Mouse (Mus musculus): ENCODE results near the gene Gdpgp1.

GRCm38 (mm10) chr7:80257706-80258105 lies 25.0 kb downstream of the Gdpgp1 start:
- TF ChIP-seq CTCF (IDR thresholded peaks at IDR 0.05; ENCODE audit: low read depth, low read length) = no peak
- no peak for TF ChIP-seq GATA1 (IDR thresholded peaks at IDR 0.05; ENCODE audit: borderline replicate concordance, low read length)
- TF ChIP-seq TAL1 (conservative IDR thresholded peaks at IDR 0.05; ENCODE audit: low read depth, low read length) = no peak
- no peak for TF ChIP-seq POLR2AphosphoS5 (IDR thresholded peaks at IDR 0.05; ENCODE audit: insufficient replicate concordance, low read depth, low read length)
- no peak for TF ChIP-seq GATA2 (IDR thresholded peaks at IDR 0.05; ENCODE audit: borderline replicate concordance, low read depth, low read length)

Measured in G1E (cell line).